Mouse (Mus musculus) urinary bladder, postnatal 10 days (tissue): ENCODE measurements around the gene Ccdc93.

Experiments
- DNase-seq: peaks from one replicate; pipeline ENCODE4 v3.0.0; 2022; ENCODE audit warnings: low spot score

Gene Ccdc93

GRCm38 (mm10) chr1:121447216-121447615, 16.4 kb downstream of the Ccdc93 start:
- DNase-seq, result no peak

DNA sequence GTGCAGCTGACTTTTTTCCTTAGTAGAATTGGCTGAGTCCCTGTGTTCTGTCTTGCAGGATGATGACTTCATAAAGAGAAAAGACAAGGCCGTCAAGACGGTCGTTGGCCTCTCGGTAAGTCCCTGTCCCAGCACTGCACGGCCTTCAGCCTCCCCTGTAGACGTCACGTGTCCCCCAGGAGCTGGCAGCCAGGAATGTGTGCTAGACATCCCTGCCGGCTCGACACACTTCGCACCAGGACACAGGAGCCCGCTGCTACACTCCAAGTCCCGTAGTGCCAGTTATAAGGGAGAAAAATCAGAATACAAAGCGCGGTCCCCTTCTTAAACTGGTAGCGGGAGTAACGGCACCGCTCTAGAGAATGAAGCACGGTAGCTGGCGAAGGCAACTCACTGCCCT, 17.3 kb downstream of the Ccdc93 start:
- no peak for DNase-seq

GRCm38 (mm10) chr1:121451009-121451408, 20.2 kb downstream of the Ccdc93 start:
- DNase-seq, result no peak

DNA sequence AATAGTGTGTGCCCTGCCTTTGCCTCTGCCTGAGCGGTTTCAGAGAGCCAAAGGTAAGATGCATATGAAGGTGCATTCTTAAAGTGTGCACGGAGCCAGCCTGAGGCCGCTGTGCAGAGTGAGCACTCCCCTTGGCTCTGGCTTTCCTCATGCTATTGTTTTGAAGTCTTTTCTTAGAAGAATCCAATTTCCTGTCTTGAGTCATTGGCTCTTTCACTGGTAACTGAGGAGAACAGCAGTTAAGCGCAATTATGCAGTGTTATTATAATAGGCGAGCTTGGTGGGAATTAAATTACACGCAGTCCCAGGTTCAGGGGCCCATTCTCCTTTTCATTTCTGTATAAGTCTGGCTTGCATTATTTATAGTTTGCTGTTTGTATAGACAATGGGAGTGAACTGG, 21.6 kb downstream of the Ccdc93 start:
- no peak for DNase-seq

DNA sequence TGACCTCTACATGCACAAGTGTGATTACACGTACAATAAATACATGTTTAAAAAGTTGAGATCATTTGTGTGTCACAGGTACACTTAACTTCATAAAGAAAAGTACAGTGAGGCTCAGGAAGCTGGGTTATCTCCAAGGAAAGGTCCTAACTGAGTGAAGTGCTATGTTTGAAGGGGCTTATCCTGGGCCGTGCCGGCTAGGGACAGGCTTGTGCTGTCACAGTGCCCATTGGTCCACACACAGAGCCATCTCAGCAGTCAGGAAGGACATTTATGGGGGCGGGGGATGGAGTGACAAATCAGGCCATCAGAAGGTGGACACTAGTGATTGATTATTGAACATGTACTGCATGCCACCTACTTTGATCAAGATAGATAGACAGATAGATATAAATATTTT, 22.2 kb downstream of the Ccdc93 start:
- DNase-seq, result no peak

GRCm38 (mm10) chr1:121454951-121455350, 24.1 kb downstream of the Ccdc93 start:
- no peak for DNase-seq

GRCm38 (mm10) chr1:121460077-121460476, 29.2 kb downstream of the Ccdc93 start:
- DNase-seq, result no peak

DNA sequence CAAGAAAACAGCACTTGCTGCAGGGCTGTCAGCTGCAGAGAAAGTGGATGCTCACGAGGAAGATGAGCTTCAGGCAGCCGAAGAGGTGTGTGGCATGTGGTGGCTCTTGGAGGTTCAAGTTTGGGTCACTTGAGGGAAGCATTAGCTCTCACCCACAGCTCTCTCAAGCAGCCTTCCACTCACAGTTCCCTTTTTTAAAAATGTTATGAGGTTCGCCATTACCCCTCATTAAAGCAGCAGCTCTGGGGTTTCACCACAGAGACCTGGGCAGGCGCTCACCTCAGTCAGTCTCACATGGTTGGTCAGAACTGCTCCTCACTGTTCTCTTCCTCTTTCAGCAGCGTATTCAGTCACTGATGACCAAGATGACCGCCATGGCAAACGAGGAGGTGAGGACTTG, 31.0 kb downstream of the Ccdc93 start:
- no peak for DNase-seq

- DNase-seq, result no peak
Measured at GRCm38 (mm10) chr1:121462643-121463042, 31.8 kb downstream of the Ccdc93 start.

- no peak for DNase-seq
Measured at GRCm38 (mm10) chr1:121463806-121464205, 33.0 kb downstream of the Ccdc93 start.

DNA sequence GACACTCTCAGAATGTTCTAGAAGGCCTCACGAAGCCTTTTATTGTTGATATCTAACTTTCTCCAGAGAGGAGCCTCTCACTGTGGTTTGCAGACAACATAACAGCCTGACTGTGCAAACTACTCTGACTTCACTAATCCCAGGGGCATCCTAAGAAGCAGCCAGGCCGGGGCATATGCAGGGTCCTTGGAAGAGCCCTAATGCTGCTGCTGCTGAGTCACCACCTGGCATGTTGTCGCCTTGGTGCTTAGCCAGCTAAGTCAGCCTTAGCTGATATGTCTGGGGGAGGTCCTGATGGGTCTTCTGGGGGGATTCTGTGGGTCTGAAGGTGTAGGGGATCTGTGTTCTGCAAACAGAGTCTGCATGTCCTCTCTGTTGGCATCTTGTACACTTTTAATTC, 35.4 kb downstream of the Ccdc93 start:
- no peak for DNase-seq

GRCm38 (mm10) chr1:121468271-121468670, 37.4 kb downstream of the Ccdc93 start:
- DNase-seq, result no peak

- no peak for DNase-seq
Measured at GRCm38 (mm10) chr1:121471503-121471902, 40.7 kb downstream of the Ccdc93 start.

- DNase-seq, result no peak
Measured at GRCm38 (mm10) chr1:121477716-121478115, 46.9 kb downstream of the Ccdc93 start.

GRCm38 (mm10) chr1:121478284-121478980, 47.6 kb downstream of the Ccdc93 start:
- DNase-seq, result no peak

DNA sequence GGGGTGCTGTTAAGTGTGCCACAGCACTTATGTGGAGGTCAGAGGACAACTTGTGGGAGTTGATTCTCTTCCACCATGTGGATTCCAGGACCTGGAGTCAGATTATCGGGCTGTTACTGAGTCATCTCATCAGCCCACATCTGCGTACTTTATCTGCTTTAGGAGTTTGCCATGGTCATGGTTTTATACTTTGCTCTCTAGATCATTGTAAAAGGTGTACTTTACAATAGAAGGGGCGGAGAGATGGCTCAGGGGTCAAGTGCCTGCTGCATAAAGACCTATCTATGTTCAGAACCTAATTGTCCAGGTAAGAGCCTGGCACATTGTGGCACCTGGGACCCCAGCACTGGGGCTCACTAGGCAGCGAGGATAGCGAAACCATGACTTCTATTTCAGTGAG, 48.6 kb downstream of the Ccdc93 start:
- DNase-seq, result no peak

- DNase-seq, result no peak
Measured at GRCm38 (mm10) chr1:121483091-121483490, 52.2 kb downstream of the Ccdc93 start.

DNA sequence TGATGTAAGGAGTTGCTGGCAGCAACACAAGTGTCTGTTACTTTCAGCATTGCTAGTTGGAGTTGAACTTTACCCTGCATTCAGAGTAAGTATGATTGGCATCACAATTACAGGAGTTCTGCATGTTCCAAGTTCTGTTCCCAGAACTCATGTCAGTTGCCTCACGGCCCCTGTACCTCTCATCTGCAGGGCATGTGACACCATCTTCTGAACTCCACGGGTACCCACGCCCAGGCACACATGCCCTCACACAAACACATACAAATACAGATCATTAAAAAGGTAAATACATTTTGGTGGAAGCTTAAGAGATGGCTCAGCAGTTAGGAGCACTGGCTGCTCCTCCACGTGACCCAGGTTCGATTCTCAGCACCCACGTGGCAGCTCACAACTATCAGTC, 56.0 kb downstream of the Ccdc93 start:
- no peak for DNase-seq

- no peak for DNase-seq
Measured at GRCm38 (mm10) chr1:121490241-121490640, 59.4 kb downstream of the Ccdc93 start.

GRCm38 (mm10) chr1:121497093-121497492, 66.2 kb downstream of the Ccdc93 start:
- DNase-seq, result no peak

DNA sequence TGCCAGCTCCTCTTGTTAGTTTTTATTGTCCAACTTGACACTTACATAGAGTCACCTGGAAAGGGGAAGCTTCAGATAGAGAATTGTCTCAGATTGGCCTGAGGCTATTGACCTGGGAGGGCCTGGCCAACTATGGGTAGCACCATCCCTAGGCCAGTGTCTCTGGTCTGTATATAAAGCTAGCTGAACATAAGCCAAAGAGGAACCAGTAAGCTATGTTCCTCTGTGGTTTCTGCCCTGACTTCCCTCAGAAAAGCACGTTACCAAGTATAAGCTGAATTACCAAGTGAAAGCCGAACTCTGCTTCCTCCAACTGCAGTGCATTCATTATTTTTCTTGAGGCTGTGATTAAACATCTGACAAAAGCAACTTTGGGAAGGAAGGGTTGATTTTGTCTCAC, 77.9 kb downstream of the Ccdc93 start:
- no peak for DNase-seq

DNA sequence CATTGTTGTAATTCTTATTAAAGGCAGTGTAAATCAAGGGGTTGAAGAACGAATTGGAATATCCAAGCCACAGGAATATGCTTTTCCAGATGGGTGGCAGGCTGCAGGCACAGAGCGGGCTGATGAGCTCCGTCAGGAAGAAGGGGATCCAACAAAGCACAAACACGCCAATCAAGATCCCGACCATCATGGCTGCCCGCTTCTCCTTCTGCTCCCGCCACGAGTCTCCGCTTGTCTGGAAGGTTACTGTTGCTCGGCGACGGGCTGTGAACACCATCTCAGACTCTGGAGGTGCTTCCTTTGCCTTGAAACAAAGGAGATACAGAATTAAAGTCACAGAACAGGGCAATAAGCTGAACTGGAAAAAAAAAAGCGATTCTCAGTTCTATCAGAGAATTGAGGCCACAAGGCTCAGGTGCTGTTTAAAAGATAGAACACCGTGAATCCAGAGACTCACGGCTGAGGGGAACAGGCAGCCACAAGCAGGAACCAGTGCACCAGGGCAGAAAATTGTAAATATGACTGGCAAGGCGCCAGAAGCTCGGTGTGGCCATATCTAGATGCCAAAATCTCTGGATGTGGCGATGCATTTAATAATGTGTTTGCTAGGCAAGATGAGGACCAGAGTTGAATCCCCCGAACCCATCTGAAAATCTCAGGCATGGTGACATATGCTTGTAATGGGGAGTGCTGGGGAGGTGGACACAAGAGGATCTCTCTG, 79.7 kb downstream of the Ccdc93 start:
- no peak for DNase-seq

DNA sequence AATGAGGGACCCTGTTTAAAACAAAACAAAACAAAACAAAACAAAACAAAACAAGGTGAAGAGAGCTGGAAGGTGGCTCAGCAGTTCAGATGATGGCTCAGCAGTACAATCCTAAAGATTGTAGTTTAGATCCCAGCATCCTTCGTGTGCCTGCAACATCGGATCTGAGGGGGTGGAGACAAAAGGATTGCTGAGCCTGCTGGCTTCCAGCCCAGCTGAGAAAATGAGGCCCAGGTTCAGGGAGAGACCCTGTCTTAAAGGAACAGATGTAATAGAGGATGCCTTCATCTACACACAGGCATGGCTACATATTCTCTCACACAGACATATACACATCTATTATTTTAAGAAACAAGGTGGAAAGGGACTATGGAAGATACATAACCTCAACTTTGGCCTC, 80.3 kb downstream of the Ccdc93 start:
- DNase-seq, result no peak

GRCm38 (mm10) chr1:121511966-121512365, 81.1 kb downstream of the Ccdc93 start:
- DNase-seq, result no peak
